Mouse (Mus musculus) liver, postnatal 0 days (tissue): ENCODE data around the gene Mrpl2. TPM values are rescaled to one million over a fixed set of nuclear protein-coding genes. Genes with fewer than 3 reads are reported as not detected.

Experiments
- ATAC-seq: fragments of 200-750 bp; cut with Nextera tagmentation; 2 replicates; pipeline ENCODE4 v1.8.0; 2017; ENCODE audit warnings: mild to moderate bottlenecking, moderate library complexity
- DNase-seq: peaks from one replicate; pipeline ENCODE4 v3.0.0-alpha.2; 2016
- H3K27ac ChIP-seq: fragments of 300-500 bp; sonication (generic); 2 replicates; pipeline ENCODE4 v1.5.1; 2014; ENCODE audit warnings: antibody characterized with exemption, moderate library complexity, mild to moderate bottlenecking, low read depth
- H3K27me3 ChIP-seq: fragments of 300-500 bp; sonication (generic); 2 replicates; pipeline ENCODE4 v1.6.1; 2014; ENCODE audit warnings: low read length, control low read depth, mixed read lengths; ENCODE audit not compliant: insufficient read depth
- H3K36me3 ChIP-seq: fragments of 300-500 bp; sonication (generic); replicated peaks from 2 replicates; pipeline ENCODE4 v1.6.1; 2014; ENCODE audit warnings: mild to moderate bottlenecking, control low read depth, low read length, moderate library complexity, mixed read lengths; ENCODE audit not compliant: insufficient read depth
- H3K4me1 ChIP-seq: fragments of 300-500 bp; sonication (generic); 2 replicates; pipeline ENCODE4 v1.6.1; 2014; ENCODE audit warnings: antibody characterized with exemption, mild to moderate bottlenecking, control low read depth; ENCODE audit not compliant: insufficient read depth
- H3K4me2 ChIP-seq: fragments of 300-500 bp; sonication (generic); 2 replicates; pipeline ENCODE4 v1.6.1; 2014; ENCODE audit warnings: low read depth, mild to moderate bottlenecking, low read length, moderate library complexity, mixed read lengths
- H3K4me3 ChIP-seq: fragments of 300-500 bp; sonication (generic); 2 replicates; pipeline ENCODE4 v1.5.1; 2014; ENCODE audit warnings: low read depth, low read length
- H3K9ac ChIP-seq: fragments of 300-500 bp; sonication (generic); replicated peaks from 2 replicates; pipeline ENCODE4 v1.6.1; 2014; ENCODE audit warnings: mild to moderate bottlenecking, moderate library complexity
- H3K9me3 ChIP-seq: fragments of 300-500 bp; sonication (generic); 2 replicates; pipeline ENCODE4 v1.6.1; 2016; ENCODE audit warnings: mild to moderate bottlenecking, control low read depth, low read length, mixed read lengths
- CTCF ChIP-seq: sonication (generic); IDR thresholded peaks from 2 replicates; pipeline ENCODE4 v1.5.1; 2016; ENCODE audit warnings: antibody characterized with exemption, low read depth
- EP300 ChIP-seq: IDR thresholded peaks from 2 replicates; pipeline ENCODE4 v1.6.1; 2016; ENCODE audit warnings: antibody characterized with exemption, low read depth, mild to moderate bottlenecking
- WGBS: fragments of 180-500 bp; shearing (Covaris S2); extraction: QIAGEN DNeasy Blood & Tissue Kit; methylation state at CpG from one replicate; pipeline ENCODE4 v1.1.7; 2014; ENCODE audit not compliant: insufficient replicate concordance; 5-methylcytosine and 5-hydroxymethylcytosine counted together
- polyA plus RNA-seq: library from polyadenylated mRNA; unstranded; fragments of >200 nt; fragmentation: Nextera tagmentation; extraction: Ambion mirVana; gene quantifications from 2 replicates; pipeline ENCODE4 v1.2.1, GENCODE M21; 2015

Mrpl2 gene
- polyA plus RNA-seq, 1 experiment from 2014 or later: 79.3 TPM

GRCm38 (mm10) chr17:46667712-46668111, 21.7 kb downstream of the Mrpl2 start:
- ATAC-seq: no peak
- Histone ChIP-seq H3K27me3 (no peaks in the 10 kb centered on the region), H3K4me1 (no peaks in the 10 kb centered on the region), H3K4me3 (no peak overlapping the region), H3K9ac (no peak overlapping the region), H3K4me2 (no peak overlapping the region), H3K27ac (no peak overlapping the region), H3K9me3 (no peaks in the 10 kb centered on the region), H3K36me3 (peaks cover 40% of the 10 kb centered on the region)
- no peak for TF ChIP-seq CTCF
- TF ChIP-seq EP300: no peak
- 94% methylated on average over 16 of the region's 16 CpGs for WGBS
- no peak for DNase-seq

- 94% methylated on average over 10 of the region's 10 CpGs for WGBS
- H3K4me2 ChIP-seq: no peak overlapping the region
- no peak for TF ChIP-seq CTCF
- TF ChIP-seq EP300: no peak
- DNase-seq (no peak), ATAC-seq (no peak)
- H3K4me1 ChIP-seq: peaks cover 10% of the 10 kb centered on the region
- H3K9ac ChIP-seq: no peak overlapping the region
- H3K4me3 ChIP-seq: no peak overlapping the region
- H3K27ac ChIP-seq: no peak overlapping the region
- no peaks in the 10 kb centered on the region for H3K27me3 ChIP-seq
- peaks cover 25% of the 10 kb centered on the region for H3K36me3 ChIP-seq
- H3K9me3 ChIP-seq: no peaks in the 10 kb centered on the region
Measured at GRCm38 (mm10) chr17:46669911-46670310, 23.9 kb downstream of the Mrpl2 start.

- Histone ChIP-seq H3K36me3 (peaks cover 36% of the 10 kb centered on the region), H3K9me3 (no peaks in the 10 kb centered on the region), H3K27ac (peak within 1 kb of the TSS; percentile 89), H3K4me2 (peak within 1 kb of the TSS; percentile 93), H3K27me3 (no peaks in the 10 kb centered on the region), H3K4me1 (peaks cover 16% of the 10 kb centered on the region), H3K4me3 (peak within 1 kb of the TSS; percentile 82), H3K9ac (peak within 1 kb of the TSS; percentile 78)
- peak; percentile 94 for ATAC-seq
- peak; percentile 92 for DNase-seq
- WGBS: under 1% methylated on average over 43 of the region's 43 CpGs
- TF ChIP-seq CTCF: no peak
- no peak for TF ChIP-seq EP300
Measured at GRCm38 (mm10) chr17:46673850-46674529, 28.0 kb downstream of the Mrpl2 start, which contains the start of gene Rrp36. TSS of gene Rrp36 (minus strand) at chr17:46674352.

GRCm38 (mm10) chr17:46674530-46675283, 28.7 kb downstream of the Mrpl2 start:
- Histone ChIP-seq H3K4me1 (peaks cover 23% of the 10 kb centered on the region), H3K4me3 (peak overlapping the region; percentile 82), H3K27ac (peak overlapping the region; percentile 89), H3K9me3 (no peaks in the 10 kb centered on the region), H3K4me2 (peak overlapping the region; percentile 93), H3K27me3 (no peaks in the 10 kb centered on the region), H3K36me3 (peaks cover 31% of the 10 kb centered on the region), H3K9ac (peak overlapping the region; percentile 78)
- WGBS: 27% methylated on average over 15 of the region's 15 CpGs
- ATAC-seq (peak; percentile 22), DNase-seq (peak; percentile 51)
- TF ChIP-seq EP300 (no peak), CTCF (no peak)

- peak within 1 kb of the TSS; percentile 91; the same call in 1 of the 2 replicates for H3K27ac ChIP-seq
- no peak for TF ChIP-seq CTCF
- TF ChIP-seq EP300: no peak
- peak within 1 kb of the TSS; percentile 81 for H3K9ac ChIP-seq
- H3K4me2 ChIP-seq: peak within 1 kb of the TSS; percentile 93
- WGBS: 94% methylated on average over 7 of the region's 9 CpGs
- H3K27me3 ChIP-seq: no peaks in the 10 kb centered on the region
- H3K4me1 ChIP-seq: peaks cover 30% of the 10 kb centered on the region
- DNase-seq (no peak), ATAC-seq (no peak)
- peak within 1 kb of the TSS; percentile 86 for H3K4me3 ChIP-seq
- no peaks in the 10 kb centered on the region for H3K9me3 ChIP-seq
- H3K36me3 ChIP-seq: peaks cover 27% of the 10 kb centered on the region
Measured at GRCm38 (mm10) chr17:46678416-46678815, 32.4 kb downstream of the Mrpl2 start, which contains the start of gene Mea1. TSS of gene Mea1 (plus strand) at chr17:46678793.

GRCm38 (mm10) chr17:46678911-46679310, 32.9 kb downstream of the Mrpl2 start:
- H3K27me3 ChIP-seq: no peaks in the 10 kb centered on the region
- 63% methylated on average over 9 of the region's 9 CpGs for WGBS
- H3K36me3 ChIP-seq: peaks cover 31% of the 10 kb centered on the region
- H3K27ac ChIP-seq: no peak overlapping the region
- DNase-seq (no peak), ATAC-seq (no peak)
- H3K9ac ChIP-seq: no peak overlapping the region
- H3K9me3 ChIP-seq: no peaks in the 10 kb centered on the region
- peak overlapping the region; percentile 93 for H3K4me2 ChIP-seq
- TF ChIP-seq EP300 (no peak), CTCF (no peak)
- no peak overlapping the region for H3K4me3 ChIP-seq
- peaks cover 30% of the 10 kb centered on the region for H3K4me1 ChIP-seq
